Mouse (Mus musculus): ENCODE data around the gene Pde1c. TPM values are rescaled to one million over a fixed set of nuclear protein-coding genes. Genes with fewer than 3 reads are reported as not detected.

Pde1c gene
- polyA plus RNA-seq, 1 experiment, result 3.1 TPM

- TF ChIP-seq CTCF (IDR thresholded peaks at IDR 0.05; ENCODE audit: extremely low read depth, insufficient read depth, low read length) (peak; percentile 73), POLR2A (IDR thresholded peaks at IDR 0.05; ENCODE audit: extremely low read depth, insufficient read depth, low read length) (no peak)
- no peak overlapping the region for H3K27ac ChIP-seq (ENCODE audit: insufficient read depth, low read length)
- no peak overlapping the region for H3K4me3 ChIP-seq (ENCODE audit: insufficient read depth, low read length)
- H3K4me1 ChIP-seq (ENCODE audit: control insufficient read depth, insufficient read depth, low read length), result no peaks in the 10 kb centered on the region
Observed at GRCm38 (mm10) chr6:56066632-56067282, 502.1 kb downstream of the Pde1c start.

- TF ChIP-seq CTCF (IDR thresholded peaks at IDR 0.05; ENCODE audit: extremely low read depth, insufficient read depth, low read length) (no peak), POLR2A (IDR thresholded peaks at IDR 0.05; ENCODE audit: extremely low read depth, insufficient read depth, low read length) (no peak)
- H3K4me1 ChIP-seq (ENCODE audit: control insufficient read depth, insufficient read depth, low read length), result no peaks in the 10 kb centered on the region
- H3K4me3 ChIP-seq (ENCODE audit: insufficient read depth, low read length), result no peak overlapping the region
- no peak overlapping the region for H3K27ac ChIP-seq (ENCODE audit: insufficient read depth, low read length)
Observed at GRCm38 (mm10) chr6:56063736-56064135, 505.2 kb downstream of the Pde1c start.

GRCm38 (mm10) chr6:56049104-56049503 lies 519.8 kb downstream of the Pde1c start:
- no peaks in the 10 kb centered on the region for H3K4me1 ChIP-seq (ENCODE audit: control insufficient read depth, insufficient read depth, low read length)
- H3K27ac ChIP-seq (ENCODE audit: insufficient read depth, low read length), result no peak overlapping the region
- TF ChIP-seq POLR2A (IDR thresholded peaks at IDR 0.05; ENCODE audit: extremely low read depth, insufficient read depth, low read length) (no peak), CTCF (IDR thresholded peaks at IDR 0.05; ENCODE audit: extremely low read depth, insufficient read depth, low read length) (peak; percentile 43; the same call in 1 of the 2 replicates)
- H3K4me3 ChIP-seq (ENCODE audit: insufficient read depth, low read length), result no peak overlapping the region

GRCm38 (mm10) chr6:56048580-56048979 lies 520.3 kb downstream of the Pde1c start:
- no peak overlapping the region for H3K27ac ChIP-seq (ENCODE audit: insufficient read depth, low read length)
- no peak for TF ChIP-seq CTCF (IDR thresholded peaks at IDR 0.05; ENCODE audit: extremely low read depth, insufficient read depth, low read length)
- no peak for TF ChIP-seq POLR2A (IDR thresholded peaks at IDR 0.05; ENCODE audit: extremely low read depth, insufficient read depth, low read length)

GRCm38 (mm10) chr6:56044716-56045115 lies 524.2 kb downstream of the Pde1c start:
- TF ChIP-seq POLR2A (IDR thresholded peaks at IDR 0.05; ENCODE audit: extremely low read depth, insufficient read depth, low read length) (no peak), CTCF (IDR thresholded peaks at IDR 0.05; ENCODE audit: extremely low read depth, insufficient read depth, low read length) (no peak)
- Histone ChIP-seq H3K27ac (ENCODE audit: insufficient read depth, low read length) (no peak overlapping the region), H3K4me1 (ENCODE audit: control insufficient read depth, insufficient read depth, low read length) (no peaks in the 10 kb centered on the region), H3K4me3 (ENCODE audit: insufficient read depth, low read length) (no peak overlapping the region)

More at GRCm38 (mm10) chr6:56048580-56048979, 520.3 kb downstream of the Pde1c start:
- no peak overlapping the region for H3K4me3 ChIP-seq (ENCODE audit: insufficient read depth, low read length)
- no peaks in the 10 kb centered on the region for H3K4me1 ChIP-seq (ENCODE audit: control insufficient read depth, insufficient read depth, low read length)

- no peak overlapping the region for H3K27ac ChIP-seq (ENCODE audit: insufficient read depth, low read length)
- no peak for TF ChIP-seq CTCF (IDR thresholded peaks at IDR 0.05; ENCODE audit: extremely low read depth, insufficient read depth, low read length)
- TF ChIP-seq POLR2A (IDR thresholded peaks at IDR 0.05; ENCODE audit: extremely low read depth, insufficient read depth, low read length), result no peak
- no peaks in the 10 kb centered on the region for H3K4me1 ChIP-seq (ENCODE audit: control insufficient read depth, insufficient read depth, low read length)
- no peak overlapping the region for H3K4me3 ChIP-seq (ENCODE audit: insufficient read depth, low read length)
Observed at GRCm38 (mm10) chr6:56044270-56044669, 524.6 kb downstream of the Pde1c start.

- no peak overlapping the region for H3K4me3 ChIP-seq (ENCODE audit: insufficient read depth, low read length)
- H3K4me1 ChIP-seq (ENCODE audit: control insufficient read depth, insufficient read depth, low read length), result no peaks in the 10 kb centered on the region
- H3K27ac ChIP-seq (ENCODE audit: insufficient read depth, low read length), result no peak overlapping the region
- TF ChIP-seq CTCF (IDR thresholded peaks at IDR 0.05; ENCODE audit: extremely low read depth, insufficient read depth, low read length), result no peak
- no peak for TF ChIP-seq POLR2A (IDR thresholded peaks at IDR 0.05; ENCODE audit: extremely low read depth, insufficient read depth, low read length)
Observed at GRCm38 (mm10) chr6:56039476-56040055, 529.3 kb downstream of the Pde1c start.

- H3K4me3 ChIP-seq (ENCODE audit: insufficient read depth, low read length), result no peak overlapping the region
- no peaks in the 10 kb centered on the region for H3K4me1 ChIP-seq (ENCODE audit: control insufficient read depth, insufficient read depth, low read length)
- H3K27ac ChIP-seq (ENCODE audit: insufficient read depth, low read length), result no peak overlapping the region
- TF ChIP-seq POLR2A (IDR thresholded peaks at IDR 0.05; ENCODE audit: extremely low read depth, insufficient read depth, low read length) (no peak), CTCF (IDR thresholded peaks at IDR 0.05; ENCODE audit: extremely low read depth, insufficient read depth, low read length) (no peak)
Observed at GRCm38 (mm10) chr6:56035054-56035453, 533.8 kb downstream of the Pde1c start.

GRCm38 (mm10) chr6:56032231-56032630 lies 536.7 kb downstream of the Pde1c start:
- Histone ChIP-seq H3K4me3 (ENCODE audit: insufficient read depth, low read length) (no peak overlapping the region), H3K4me1 (ENCODE audit: control insufficient read depth, insufficient read depth, low read length) (no peaks in the 10 kb centered on the region; the same call in 1 of the 2 replicates), H3K27ac (ENCODE audit: insufficient read depth, low read length) (no peak overlapping the region)
- TF ChIP-seq CTCF (IDR thresholded peaks at IDR 0.05; ENCODE audit: extremely low read depth, insufficient read depth, low read length) (no peak), POLR2A (IDR thresholded peaks at IDR 0.05; ENCODE audit: extremely low read depth, insufficient read depth, low read length) (no peak)

- H3K27ac ChIP-seq (ENCODE audit: insufficient read depth, low read length), result no peak overlapping the region
- H3K4me3 ChIP-seq (ENCODE audit: insufficient read depth, low read length), result no peak overlapping the region
- H3K4me1 ChIP-seq (ENCODE audit: control insufficient read depth, insufficient read depth, low read length), result no peaks in the 10 kb centered on the region; the same call in 1 of the 2 replicates
- TF ChIP-seq CTCF (IDR thresholded peaks at IDR 0.05; ENCODE audit: extremely low read depth, insufficient read depth, low read length) (no peak), POLR2A (IDR thresholded peaks at IDR 0.05; ENCODE audit: extremely low read depth, insufficient read depth, low read length) (no peak)
Observed at GRCm38 (mm10) chr6:56029986-56030385, 538.9 kb downstream of the Pde1c start.

Data from cortical plate, adult 2 months (tissue).